Mouse (Mus musculus) liver, adult (tissue): ENCODE measurements around the gene Hlcs.

Experiments
- GATA4 ChIP-seq: IDR thresholded peaks from 2 replicates; pipeline ENCODE4 v1.6.1; 2014; ENCODE audit warnings: mild to moderate bottlenecking, low read length; ENCODE audit not compliant: insufficient replicate concordance

The Hlcs gene

DNA sequence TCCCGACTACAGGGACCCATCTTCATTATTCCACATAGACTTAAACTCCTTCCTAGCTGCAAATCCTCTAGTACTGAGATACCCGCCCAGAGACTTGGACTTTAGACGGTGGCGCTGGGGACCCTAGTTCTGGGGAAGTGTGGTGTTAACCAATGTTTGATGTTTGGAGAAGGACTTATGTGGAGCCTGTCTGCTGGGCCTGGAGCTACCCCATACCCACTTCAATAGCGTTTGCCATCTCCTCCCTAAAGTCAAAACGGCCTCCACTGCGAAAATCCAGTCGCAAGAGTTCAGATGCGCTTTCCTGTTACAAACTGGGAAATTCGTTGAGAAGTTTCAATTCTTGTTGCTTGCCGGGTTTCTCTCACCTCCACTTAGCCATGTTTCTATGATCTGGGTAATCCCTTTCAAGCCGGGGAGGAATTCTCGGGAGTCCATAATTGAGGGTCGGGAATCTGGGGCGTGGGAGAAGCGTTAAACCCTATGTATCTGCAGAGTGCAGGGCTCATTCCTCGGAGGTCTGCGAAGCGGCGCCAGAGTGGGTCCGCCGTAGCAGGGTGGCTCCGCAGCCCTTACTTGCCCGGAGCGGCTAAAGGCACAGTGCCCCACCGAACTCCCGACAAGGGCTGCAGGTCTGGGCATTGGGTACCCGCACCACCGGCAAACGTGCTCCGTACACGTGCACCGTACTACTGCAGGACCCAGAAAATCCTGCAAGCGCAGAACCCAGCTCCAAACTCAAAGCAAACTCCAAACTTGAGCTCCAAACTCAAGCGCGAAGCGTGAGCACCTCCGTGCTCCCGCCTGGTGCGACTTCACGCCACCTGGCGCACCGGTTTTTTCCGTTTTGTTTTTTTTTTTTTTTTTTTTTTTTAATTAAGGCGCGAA is 230.2 kb downstream of the Hlcs start:
- no peak for TF ChIP-seq GATA4

DNA sequence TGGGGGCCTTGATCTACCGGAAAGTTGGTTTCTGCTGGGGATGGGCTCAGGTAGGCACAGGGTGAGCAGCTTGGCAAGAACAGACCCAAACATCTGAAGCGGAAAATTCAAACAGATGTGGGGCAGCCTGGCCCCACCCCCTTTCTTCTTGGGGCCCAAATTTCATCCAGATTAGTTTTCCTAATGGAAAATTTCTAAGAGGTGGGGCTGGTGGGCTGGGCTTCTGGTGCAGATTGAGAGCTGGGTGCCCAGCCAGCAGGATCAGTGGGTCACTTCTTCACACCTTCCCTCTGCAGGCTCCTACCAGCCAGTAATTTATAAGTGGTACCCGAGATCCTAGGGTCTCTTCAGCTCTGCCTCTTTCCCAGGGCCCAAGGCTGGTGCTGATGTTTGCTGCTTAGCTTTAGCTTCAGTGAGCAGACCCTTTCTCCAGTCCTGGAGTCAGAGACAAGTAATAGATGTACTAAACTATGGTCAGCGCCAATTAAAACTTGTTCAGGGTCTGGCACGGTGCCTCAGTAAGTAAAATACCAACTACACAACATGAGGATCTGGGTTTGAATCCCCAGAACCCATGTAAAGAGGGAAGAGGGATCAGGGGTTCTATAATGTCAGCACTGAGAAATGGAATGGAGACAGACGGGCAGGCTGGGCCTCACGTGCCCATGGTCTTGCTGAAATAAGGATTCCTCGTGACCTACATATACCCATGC is 231.2 kb downstream of the Hlcs start:
- TF ChIP-seq GATA4 = no peak

DNA sequence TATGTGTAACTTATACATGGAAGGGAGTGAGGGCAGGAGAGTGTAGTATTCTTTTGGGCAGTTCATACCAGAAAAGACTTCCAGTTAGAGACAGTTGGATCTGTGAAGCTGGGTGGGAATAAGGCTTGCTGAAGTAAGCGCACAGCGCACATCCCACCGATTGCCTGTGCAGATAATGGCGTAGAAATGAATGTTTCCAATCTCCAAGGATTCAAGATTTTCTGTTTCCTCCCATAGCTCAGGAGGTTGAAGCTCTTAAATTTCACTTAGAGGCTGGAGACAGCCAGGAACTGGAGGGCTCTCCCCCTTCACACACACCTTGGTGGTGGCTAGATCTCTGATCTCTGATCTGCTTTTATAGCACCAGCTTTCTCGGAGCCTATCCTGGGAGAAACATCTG is 231.8 kb downstream of the Hlcs start:
- TF ChIP-seq GATA4 = no peak

DNA sequence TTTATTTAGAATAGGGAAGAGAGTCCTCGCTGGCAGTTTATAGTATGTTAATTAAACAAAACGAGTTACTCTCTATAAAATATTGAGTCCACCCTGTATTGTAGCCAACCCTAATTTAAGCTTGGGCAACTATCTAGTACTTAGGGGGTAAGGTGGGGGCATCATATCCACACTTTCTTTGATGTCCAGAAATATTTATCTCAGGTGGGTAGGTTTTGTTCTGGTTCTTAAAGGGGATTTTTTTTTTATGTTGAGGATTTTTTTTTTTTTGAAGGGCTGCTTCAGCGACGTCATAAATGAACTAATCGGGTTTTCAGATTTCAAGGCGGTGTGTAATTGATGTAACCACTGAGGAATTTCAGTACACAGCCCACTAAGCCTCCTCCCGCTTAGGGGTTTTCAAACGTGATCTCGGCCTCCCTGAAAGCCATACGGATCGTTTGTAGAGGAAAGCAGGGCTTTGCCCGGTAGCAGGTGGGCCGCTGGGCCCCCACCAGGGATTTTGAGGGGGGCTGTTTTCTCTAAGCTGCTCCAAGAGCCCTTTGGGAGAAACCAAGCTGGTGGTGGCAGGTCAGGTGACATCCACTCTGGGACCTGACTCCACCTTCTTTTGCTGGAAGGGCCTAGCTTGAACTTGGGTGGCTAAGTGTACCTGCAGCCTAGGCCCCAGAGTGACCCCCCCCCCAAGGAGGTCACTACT is 233.4 kb downstream of the Hlcs start:
- TF ChIP-seq GATA4 = no peak

DNA sequence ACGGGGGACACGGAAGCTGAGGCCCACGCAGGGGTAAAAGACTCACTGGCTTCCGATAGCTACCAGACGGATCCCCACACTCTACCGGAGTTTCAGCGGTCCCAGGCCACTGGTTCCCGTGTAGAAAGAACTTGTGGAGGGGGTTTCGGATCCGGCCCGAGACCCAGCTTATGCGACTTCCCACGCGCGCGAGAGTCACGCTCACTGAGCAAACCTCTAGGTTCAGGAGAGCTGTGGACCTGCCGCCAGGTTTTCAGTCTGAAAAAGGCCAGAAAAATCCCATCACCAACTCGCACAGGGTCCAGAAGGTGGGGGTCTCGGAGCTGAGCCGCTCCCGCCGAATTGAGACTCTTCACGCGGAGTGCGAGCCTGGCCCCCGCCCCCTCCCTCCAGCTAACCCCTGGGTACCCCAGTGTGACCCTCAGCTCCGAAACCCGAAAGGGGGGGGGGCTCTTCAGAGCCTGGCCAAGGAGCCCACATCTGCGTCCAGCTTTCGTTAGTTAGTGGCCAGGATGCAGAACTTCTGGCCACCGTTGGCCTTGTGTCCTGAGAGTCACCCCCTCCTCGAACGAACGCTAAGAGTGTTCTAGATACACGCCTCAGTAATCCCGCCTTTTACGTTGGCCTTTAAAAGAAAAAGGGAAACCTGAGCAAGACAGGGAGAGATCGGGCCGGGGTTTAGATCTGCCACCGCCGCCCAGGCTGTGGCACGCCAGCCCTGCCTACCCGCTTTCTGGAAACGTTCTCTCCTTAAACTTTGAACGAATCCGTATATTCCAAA is 234.1 kb downstream of the Hlcs start:
- TF ChIP-seq GATA4 = no peak
